10 mouse cellular contexts compared by ENCODE assay signal in the genomic region with DNA sequence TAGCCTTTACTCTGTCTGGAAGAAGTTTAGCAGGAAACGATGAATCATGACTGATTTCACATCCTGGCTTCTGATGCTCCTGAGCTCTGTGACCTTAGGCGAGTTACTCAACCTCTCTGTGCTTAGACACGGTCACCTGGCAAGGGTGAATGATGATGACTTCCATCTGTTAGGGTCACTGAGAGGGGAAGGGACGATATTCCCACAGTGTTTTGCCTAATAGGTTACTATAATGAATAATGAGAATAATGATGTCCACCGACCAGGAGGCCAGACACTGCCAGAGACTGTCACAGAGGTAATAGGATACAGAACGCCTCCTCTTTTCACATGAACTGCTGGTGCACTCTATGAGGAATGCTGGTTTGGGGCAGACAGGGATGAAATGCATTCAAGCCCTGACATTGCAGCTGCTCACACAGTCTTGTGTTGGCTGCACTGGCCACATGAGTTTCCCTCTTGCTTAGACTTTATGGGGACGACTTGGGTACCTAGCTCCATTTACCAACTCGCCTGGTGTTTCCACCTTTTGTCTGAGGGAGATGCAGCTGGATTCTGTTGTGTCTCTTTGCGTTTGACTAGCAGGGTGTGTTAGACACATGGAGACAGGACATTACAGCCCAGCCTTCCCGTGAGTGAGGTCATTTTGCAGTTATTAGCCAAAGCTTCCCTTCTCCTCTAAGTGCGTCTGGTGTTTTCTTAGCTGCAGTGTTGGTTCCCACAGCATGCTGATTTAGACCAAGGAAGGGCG. TPM values are rescaled to one million over a fixed set of nuclear protein-coding genes. Genes with fewer than 3 reads are reported as not detected.
DNase-seq lines count a peak whose midpoint lies in the region; ATAC-seq and TF ChIP-seq lines count a peak whose summit lies in the region.
"Had no signal": no experiment of that assay in that cellular context is flagged by ENCODE, and none has a peak within 500 bp of the region (broad histone marks: within the 10 kb centered on the region; RNA-seq: fewer than 3 reads in every experiment).

No protein-coding gene starts in this region.

- H3K9ac ChIP-seq in lung, embryonic 16.5 days (ENCODE audit: low read length), result peak overlapping the region; percentile 32; the same call in 1 of the 2 replicates
- no peak overlapping the region for H3K9ac ChIP-seq in intestine, embryonic 16.5 days (ENCODE audit: low read depth, low read length)
- H3K9ac ChIP-seq: neural tube, embryonic 13.5 days had no signal

- no peaks in the 10 kb centered on the region for H3K27me3 ChIP-seq in lung, embryonic 16.5 days (ENCODE audit: control insufficient read depth, insufficient read depth, low read depth, low read length)
- H3K27me3 ChIP-seq in intestine, embryonic 16.5 days (replicated peaks; ENCODE audit: control insufficient read depth, insufficient read depth, low read length), result no peaks in the 10 kb centered on the region
- H3K27me3 ChIP-seq: neural tube, embryonic 13.5 days had no signal

- ATAC-seq in lung, embryonic 16.5 days (ENCODE audit: low read depth), result peak; percentile 27
- ATAC-seq in intestine, embryonic 16.5 days, result no peak
- ATAC-seq in inflammation-experienced regulatory T-cells, adult 6 months, result no peak
- ATAC-seq: Patski had no signal

- TF ChIP-seq CTCF in lung, adult 2 months (IDR thresholded peaks at IDR 0.05; ENCODE audit: insufficient read depth, low read length), result no peak

- H3K36me3 ChIP-seq in lung, embryonic 16.5 days (ENCODE audit: control insufficient read depth, insufficient read depth, low read length), result no peaks in the 10 kb centered on the region
- no peaks in the 10 kb centered on the region for H3K36me3 ChIP-seq in intestine, embryonic 16.5 days (ENCODE audit: control insufficient read depth, insufficient read depth, low read length)
- H3K36me3 ChIP-seq: neural tube, embryonic 13.5 days had no signal

- TF ChIP-seq POLR2A in lung, adult 2 months (IDR thresholded peaks at IDR 0.05; ENCODE audit: borderline replicate concordance, extremely low read depth, low read depth, low read length), result no peak

- peaks cover 11% of the 10 kb centered on the region for H3K4me1 ChIP-seq in lung, embryonic 16.5 days (replicated peaks; ENCODE audit: control insufficient read depth, insufficient read depth, low read length)
- peaks cover 11% of the 10 kb centered on the region for H3K4me1 ChIP-seq in lung, adult 2 months (ENCODE audit: control insufficient read depth, insufficient read depth, low read length)
- peaks cover 9% of the 10 kb centered on the region; the same call in 1 of the 2 replicates for H3K4me1 ChIP-seq in intestine, embryonic 16.5 days (ENCODE audit: control insufficient read depth, insufficient read depth, low read length)
- H3K4me1 ChIP-seq: neural tube, embryonic 13.5 days had no signal

- no peak overlapping the region for H3K4me2 ChIP-seq in lung, embryonic 16.5 days (ENCODE audit: low read depth, low read length)
- no peak overlapping the region for H3K4me2 ChIP-seq in intestine, embryonic 16.5 days (ENCODE audit: low read depth, low read length)
- H3K4me2 ChIP-seq: neural tube, embryonic 13.5 days had no signal

- DNase-seq in lung, adult 2 months, result no peak
- DNase-seq in gastrocnemius, postnatal 36 days, result peak; percentile 18 to 38
- DNase-seq in liver, result no peak
- no peak for DNase-seq in adrenal gland, postnatal 36 days

- intact Hi-C loops in gastrocnemius, postnatal 36 days (cut with DNase I), result no loop called here

- no peak overlapping the region for H3K4me3 ChIP-seq in lung, embryonic 16.5 days (ENCODE audit: low read length)
- no peak overlapping the region for H3K4me3 ChIP-seq in lung, adult 2 months (replicated peaks; ENCODE audit: extremely low read depth, low read depth, low read length)
- H3K4me3 ChIP-seq in intestine, embryonic 16.5 days (ENCODE audit: low read length), result no peak overlapping the region
- H3K4me3 ChIP-seq: neural tube, embryonic 13.5 days had no signal

- no peaks in the 10 kb centered on the region for H3K9me3 ChIP-seq in lung, embryonic 16.5 days (ENCODE audit: control insufficient read depth, low read length)
- H3K9me3 ChIP-seq in intestine, embryonic 16.5 days (ENCODE audit: control insufficient read depth, low read length), result no peaks in the 10 kb centered on the region
- H3K9me3 ChIP-seq: neural tube, embryonic 13.5 days had no signal

- WGBS in lung, embryonic 16.5 days, result 44% methylated on average over 12 of the region's 12 CpGs
- 35% methylated on average over 12 of the region's 12 CpGs for WGBS in lung, adult 2 months
- WGBS in intestine, embryonic 16.5 days, result 47% methylated on average over 12 of the region's 12 CpGs

- peak overlapping the region; percentile 78 for H3K27ac ChIP-seq in lung, embryonic 16.5 days (ENCODE audit: low read length)
- peak overlapping the region; percentile 3; the same call in 1 of the 2 replicates for H3K27ac ChIP-seq in intestine, embryonic 16.5 days (ENCODE audit: low read length)
- H3K27ac ChIP-seq: neural tube, embryonic 13.5 days had no signal

RNA-seq across cellular contexts. Expression of a gene that starts 14.9 kb away (rescaled TPM):
- polyA plus RNA-seq in lung, embryonic 16.5 days (2015; fragmentation: Nextera tagmentation; extraction: Ambion mirVana), result 433 and 435 TPM in 2 replicates
- 214 and 298 TPM in 2 replicates for polyA plus RNA-seq in lung, adult 2 months (2012; rRNA removed)
- 100 to 1,000 TPM; 125 to 142 TPM for total RNA-seq in gastrocnemius, postnatal 36 days (2021)
- polyA plus RNA-seq in intestine, embryonic 16.5 days (2015; fragmentation: Nextera tagmentation; extraction: Ambion mirVana), result 191 and 194 TPM in 2 replicates
- 10 to 100 TPM; 24.9 to 34.7 TPM for total RNA-seq in adrenal gland, postnatal 36 days (2021)
- polyA plus RNA-seq in inflammation-experienced regulatory T-cells, adult 6 months (2017; shearing (Covaris generic)), result not detected
- polyA plus RNA-seq: Patski had no signal

RNA-seq across cellular contexts. Expression of a gene that starts 42.1 kb away (rescaled TPM):
- 0.06 TPM in 1 of 2 replicates, not detected in the other for polyA plus RNA-seq in lung, embryonic 16.5 days (2015; fragmentation: Nextera tagmentation; extraction: Ambion mirVana)
- not detected in 2 replicates for polyA plus RNA-seq in lung, adult 2 months (2012; rRNA removed)
- total RNA-seq in gastrocnemius, postnatal 36 days (2021), result not detected
- polyA plus RNA-seq in intestine, embryonic 16.5 days (2015; fragmentation: Nextera tagmentation; extraction: Ambion mirVana), result not detected in 2 replicates
- not detected for total RNA-seq in adrenal gland, postnatal 36 days (2021)
- not detected for polyA plus RNA-seq in inflammation-experienced regulatory T-cells, adult 6 months (2017; shearing (Covaris generic))
- total RNA-seq: gastrocnemius, adult 8-10 months had no signal
- polyA plus RNA-seq: neural tube, embryonic 13.5 days; Patski had no signal

RNA-seq across cellular contexts. Expression of a gene that starts 51.0 kb away (rescaled TPM):
- not detected in 2 replicates for polyA plus RNA-seq in lung, embryonic 16.5 days (2015; fragmentation: Nextera tagmentation; extraction: Ambion mirVana)
- not detected in 2 replicates for polyA plus RNA-seq in lung, adult 2 months (2012; rRNA removed)
- total RNA-seq in gastrocnemius, postnatal 36 days (2021), result under 1 TPM in 1 of 2 experiments, not detected in 1; 0.56 TPM
- not detected in 2 replicates for polyA plus RNA-seq in intestine, embryonic 16.5 days (2015; fragmentation: Nextera tagmentation; extraction: Ambion mirVana)
- not detected for total RNA-seq in adrenal gland, postnatal 36 days (2021)
- not detected for polyA plus RNA-seq in inflammation-experienced regulatory T-cells, adult 6 months (2017; shearing (Covaris generic))
- total RNA-seq: gastrocnemius, adult 8-10 months had no signal
- polyA plus RNA-seq: neural tube, embryonic 13.5 days; Patski had no signal

Comparison
In these comparisons a context has a peak if more than half of its experiments do, and no peak if none do; other contexts are left out.
1. DNase-seq: peak in gastrocnemius, postnatal 36 days (2 of 2); none in lung, adult 2 months (single experiment), liver (single experiment) and adrenal gland, postnatal 36 days (0 of 2).
2. RNA of a gene that starts 14.9 kb away (polyA plus RNA-seq): 433 to 435 TPM in lung, embryonic 16.5 days, 214 to 298 TPM in lung, adult 2 months and 191 to 194 TPM in intestine, embryonic 16.5 days; not detected in inflammation-experienced regulatory T-cells, adult 6 months; every median in the first group is over 100 times any median in the second.